13 mouse cellular contexts compared by ENCODE assay signal in genomic region chr13:30553051-30553587, GRCm38 (mm10). TPM values are rescaled to one million over a fixed set of nuclear protein-coding genes. Genes with fewer than 3 reads are reported as not detected.
DNase-seq lines count a peak whose midpoint lies in the region; TF ChIP-seq lines count a peak whose summit lies in the region.
"Had no signal": no experiment of that assay in that cellular context is flagged by ENCODE, and none has a peak within 500 bp of the region (broad histone marks: within the 10 kb centered on the region; RNA-seq: fewer than 3 reads in every experiment).

No protein-coding gene starts in this region.

- in situ Hi-C loops in CH12.LX (cut with MboI; ENCODE audit: low pct_ligation_motif_present, low pct_unique_long_range_greater_than_20kb, low sequenced_read_pairs): loop anchor here (10.0 to 25.0 kb wide), 5 partner anchors 332 to 1084 kb away; partner anchors contain the start of gene Foxf2

- peak overlapping the region; percentile 48; the same call in 1 of the 2 replicates for H3K4me2 ChIP-seq in CH12.LX (ENCODE audit: insufficient read depth, low read depth, poor library complexity, severe bottlenecking)
- H3K4me2 ChIP-seq: liver, embryonic 11.5 days had no signal

- H3K79me2 ChIP-seq in CH12.LX (replicated peaks; ENCODE audit: control insufficient read depth, extremely low read depth, insufficient read depth, poor library complexity, severe bottlenecking): no peaks in the 10 kb centered on the region

- no peaks in the 10 kb centered on the region for H3K36me3 ChIP-seq in CH12.LX (replicated peaks in 1 of 2; ENCODE audit: control insufficient read depth in 1 of 2, insufficient read depth in 1 of 2, low read length in 1 of 2)
- H3K36me3 ChIP-seq: forebrain, embryonic 10.5 days had no signal

- no peak for TF ChIP-seq EP300 in CH12.LX (IDR thresholded peaks at IDR 0.05; ENCODE audit: low read length)

- TF ChIP-seq RAD21 in CH12.LX (IDR thresholded peaks at IDR 0.05; ENCODE audit: low read depth, low read length): peak; percentile 90

- H3K27ac ChIP-seq in layer of hippocampus, adult 2 months: no peak overlapping the region
- H3K27ac ChIP-seq in CH12.LX (ENCODE audit: insufficient read depth, low read depth): no peak overlapping the region
- H3K27ac ChIP-seq: forebrain, embryonic 10.5 days had no signal

- H3K9ac ChIP-seq in CH12.LX (ENCODE audit: insufficient read depth, low read depth): no peak overlapping the region; the same call in 1 of the 2 replicates

- no peak for TF ChIP-seq POLR2A in CH12.LX (IDR thresholded peaks at IDR 0.05; ENCODE audit: low read depth, low read length)

- TF ChIP-seq CTCF in layer of hippocampus, adult 2 months (conservative IDR thresholded peaks at IDR 0.05): peak; percentile 69
- peak; percentile 52 to 81; a peak in 3 of 4 replicates for TF ChIP-seq CTCF in CH12.LX (conservative IDR thresholded peaks at IDR 0.05 in 1 of 2, IDR thresholded peaks at IDR 0.05 in 1 of 2; ENCODE audit: low read depth in 2 of 2, low read length in 2 of 2)

- dilution Hi-C loops in CH12.LX (cut with MboI; ENCODE audit: extremely low pct_ligation_motif_present, extremely low pct_unique_long_range_greater_than_20kb, low sequenced_read_pairs): no loop called here

- no peaks in the 10 kb centered on the region for H3K27me3 ChIP-seq in CH12.LX (replicated peaks)

- H3K4me3 ChIP-seq in layer of hippocampus, adult 2 months: no peak overlapping the region
- no peak overlapping the region for H3K4me3 ChIP-seq in CH12.LX (replicated peaks in 1 of 3; ENCODE audit: low read depth in 2 of 3, low read length in 2 of 3, poor library complexity in 1 of 3)
- H3K4me3 ChIP-seq: forebrain, embryonic 10.5 days; megakaryocyte, embryonic 14.5 days had no signal

- H3K4me1 ChIP-seq in CH12.LX (ENCODE audit: control insufficient read depth in 1 of 2, insufficient read depth in 2 of 2): peaks cover 8 to 45% of the 10 kb centered on the region in 2 experiments
- H3K4me1 ChIP-seq: forebrain, embryonic 10.5 days had no signal

- no peaks in the 10 kb centered on the region for H3K9me3 ChIP-seq in CH12.LX (replicated peaks; ENCODE audit: low read length)
- H3K9me3 ChIP-seq: forebrain, embryonic 10.5 days; megakaryocyte, embryonic 14.5 days had no signal

- DNase-seq in cerebellum, postnatal 10 days: peak; percentile 34 to 37
- DNase-seq in cerebellum, postnatal 36 days: no peak
- DNase-seq in layer of hippocampus, adult 2 months (ENCODE audit: low spot score in 2 of 2): no peak
- DNase-seq in layer of hippocampus, adult 9-11 months: no peak
- DNase-seq in CH12.LX (ENCODE audit: extremely low read depth): no peak
- DNase-seq in naive thymus-derived CD4-positive, alpha-beta T cell, adult 2 months (ENCODE audit: low read depth): peak; percentile 37
- no peak for DNase-seq in urinary bladder, postnatal 14 days (ENCODE audit: low spot score)
- no peak for DNase-seq in c-Kit-positive CD71-positive TER-119-positive erythroid progenitor cells, embryonic 14.5 days (ENCODE audit: low spot score)
- DNase-seq: gastrocnemius, postnatal 25 days; kidney, adult 9 months had no signal

TF ChIP-seq in CH12.LX, 34 proteins besides CTCF, POLR2A, EP300 and RAD21:
- TF ChIP-seq TCF12 (IDR thresholded peaks at IDR 0.05; ENCODE audit: low read depth, low read length) (0 out of 2 replicates have a peak, but pooled peaks have one; percentile 46), MEF2A (IDR thresholded peaks at IDR 0.05; ENCODE audit: borderline replicate concordance, low read depth, low read length) (0 out of 2 replicates have a peak, but pooled peaks have one; percentile 8), UBTF (IDR thresholded peaks at IDR 0.05; ENCODE audit: low read depth, low read length) (no peak), ETS1 (conservative IDR thresholded peaks at IDR 0.05; ENCODE audit: low read depth, low read length) (no peak), ELF1 (IDR thresholded peaks at IDR 0.05; ENCODE audit: low read depth, low read length) (0 out of 2 replicates have a peak, but pooled peaks have one; percentile 33), JUN (IDR thresholded peaks at IDR 0.05; ENCODE audit: insufficient read depth, low read depth, low read length) (no peak), ZNF384 (IDR thresholded peaks at IDR 0.05; ENCODE audit: low read depth, low read length) (peak; percentile 99), CHD2 (IDR thresholded peaks at IDR 0.05; ENCODE audit: low read length) (no peak), ZC3H11A (IDR thresholded peaks at IDR 0.05; ENCODE audit: low read depth, low read length) (peak; percentile 20), CHD1 (IDR thresholded peaks at IDR 0.05; ENCODE audit: low read depth, low read length) (no peak; the same call in 1 of the 2 replicates), BHLHE40 (IDR thresholded peaks at IDR 0.05; ENCODE audit: low read depth, low read length) (peak; percentile 97), MXI1 (IDR thresholded peaks at IDR 0.05; ENCODE audit: low read depth, low read length) (peak; percentile 83), NELFE (IDR thresholded peaks at IDR 0.05; ENCODE audit: low read depth, low read length) (no peak), MYC (IDR thresholded peaks at IDR 0.05; ENCODE audit: low read depth, low read length) (peak; percentile 98), MAX (IDR thresholded peaks at IDR 0.05; ENCODE audit: low read length) (peak; percentile 91), MAZ (IDR thresholded peaks at IDR 0.05; ENCODE audit: low read depth, low read length) (peak; percentile 43; the same call in 1 of the 2 replicates), NRF1 (IDR thresholded peaks at IDR 0.05; ENCODE audit: low read depth, low read length) (no peak), SMC3 (IDR thresholded peaks at IDR 0.05; ENCODE audit: low read depth, low read length) (peak; percentile 77), MAFK (IDR thresholded peaks at IDR 0.05; ENCODE audit: insufficient replicate concordance, low read length) (0 out of 2 replicates have a peak, but pooled peaks have one; percentile 46), SIN3A (IDR thresholded peaks at IDR 0.05; ENCODE audit: low read length) (0 out of 2 replicates have a peak, but pooled peaks have one; percentile 13), E2F4 (IDR thresholded peaks at IDR 0.05; ENCODE audit: insufficient replicate concordance, low read depth, low read length) (no peak)
TF ChIP-seq in CH12.LX: peak in this region for 13.

RNA-seq across cellular contexts. Expression of gene Uqcrfs1, which starts 8.0 kb away (rescaled TPM):
- 100 to 1,000 TPM; 143 to 154 TPM for total RNA-seq in layer of hippocampus, adult 2 months (2021)
- total RNA-seq in CH12.LX (2012; rRNA removed): 154 and 171 TPM in 2 replicates
- total RNA-seq in CH12.LX (2014; rRNA removed): 292 and 297 TPM in 2 replicates
- polyA plus RNA-seq in CH12.LX (2012; ENCODE audit: insufficient read length, low read depth): 169 and 173 TPM in 2 replicates

Comparison
In these comparisons a context has a peak if more than half of its experiments do, and no peak if none do; other contexts are left out.
1. DNase-seq: peak in cerebellum, postnatal 10 days (2 of 2) and naive thymus-derived CD4-positive, alpha-beta T cell, adult 2 months (single experiment); none in cerebellum, postnatal 36 days (0 of 2), layer of hippocampus, adult 2 months (0 of 2), layer of hippocampus, adult 9-11 months (single experiment), CH12.LX (single experiment), urinary bladder, postnatal 14 days (single experiment) and c-Kit-positive CD71-positive TER-119-positive erythroid progenitor cells, embryonic 14.5 days (single experiment).